Mouse (Mus musculus): Measurements from ENCODE around the gene Mtus2. TPM values are rescaled to one million over a fixed set of nuclear protein-coding genes. Genes with fewer than 3 reads are reported as not detected.

Mtus2 gene
- total RNA-seq, 2 experiments from 2014 or later, result 74.0 to 112 TPM

DNA sequence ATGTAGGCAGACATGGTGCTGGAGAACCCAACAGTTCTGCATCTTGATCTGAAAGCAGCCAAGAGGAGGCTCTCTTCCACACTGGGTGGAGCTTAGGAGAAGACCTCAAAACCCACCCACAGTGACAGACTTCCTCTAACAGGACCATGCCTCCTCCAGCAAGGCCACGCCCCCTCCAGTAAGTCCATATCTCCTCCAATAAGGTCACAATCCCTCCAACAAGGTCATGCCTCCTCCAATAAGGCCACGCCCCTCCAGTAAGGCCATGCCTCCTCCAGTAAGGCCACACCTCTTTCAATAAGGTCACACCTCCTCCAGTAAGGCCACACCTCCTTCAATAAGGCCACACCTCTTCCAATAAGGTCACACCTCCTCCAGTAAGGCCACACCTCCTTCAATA is 288.3 kb downstream of the Mtus2 start:
- DNase-seq, result no peak
- intact Hi-C loops (cut with DNase I), result no loop called here

DNA sequence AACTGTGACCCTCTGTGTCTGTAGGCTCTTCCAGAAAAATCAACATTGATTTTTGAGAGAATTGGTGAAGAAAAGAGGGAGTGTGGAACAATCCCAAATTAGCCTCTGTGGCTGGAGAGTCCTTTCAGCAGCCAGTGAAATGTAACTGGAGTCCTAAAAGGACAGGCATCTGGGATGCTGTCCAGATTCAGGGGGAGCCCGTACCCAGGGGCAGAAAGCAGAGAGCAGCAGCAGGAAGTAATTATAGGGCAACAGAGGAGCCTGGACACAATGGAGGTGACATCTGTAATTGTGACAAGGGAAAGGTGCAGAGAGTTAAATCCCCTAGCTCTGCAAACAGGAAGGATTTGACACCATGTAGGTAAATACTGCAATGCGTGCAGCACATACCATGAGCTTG is 291.1 kb downstream of the Mtus2 start:
- DNase-seq, result no peak
- intact Hi-C loops (cut with DNase I), result no loop called here

DNA sequence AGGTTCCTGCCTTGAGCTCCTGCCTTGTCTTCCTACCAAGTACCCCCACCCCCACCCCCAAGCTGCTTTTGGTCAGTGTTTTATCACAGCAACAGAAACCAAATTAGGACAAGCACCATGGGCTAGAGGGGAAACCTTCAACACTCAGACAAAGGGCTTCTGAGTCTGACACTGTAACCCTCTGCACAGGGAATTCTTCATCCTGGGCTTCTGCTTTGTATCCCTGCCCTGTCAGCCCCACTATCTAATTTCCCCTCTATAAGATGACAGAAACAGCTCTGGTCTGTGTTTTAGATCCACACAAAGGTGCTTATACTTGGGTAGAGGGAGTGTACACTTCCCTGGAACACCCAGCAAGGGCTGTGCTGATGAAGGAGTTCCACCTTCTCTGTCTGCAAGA is 294.7 kb downstream of the Mtus2 start:
- no peak for DNase-seq
- intact Hi-C loops (cut with DNase I), result no loop called here

GRCm38 (mm10) chr5:148262016-148262415 is 304.9 kb downstream of the Mtus2 start:
- intact Hi-C loops (cut with DNase I), result no loop called here
- DNase-seq, result no peak

GRCm38 (mm10) chr5:148264819-148265707 is 307.9 kb downstream of the Mtus2 start:
- intact Hi-C loops (cut with DNase I), result no loop called here
- no peak for DNase-seq

- intact Hi-C loops (cut with DNase I), result no loop called here
- no peak for DNase-seq
These were observed 309.7 kb downstream of the Mtus2 start for GRCm38 (mm10) chr5:148266841-148267240.

DNA sequence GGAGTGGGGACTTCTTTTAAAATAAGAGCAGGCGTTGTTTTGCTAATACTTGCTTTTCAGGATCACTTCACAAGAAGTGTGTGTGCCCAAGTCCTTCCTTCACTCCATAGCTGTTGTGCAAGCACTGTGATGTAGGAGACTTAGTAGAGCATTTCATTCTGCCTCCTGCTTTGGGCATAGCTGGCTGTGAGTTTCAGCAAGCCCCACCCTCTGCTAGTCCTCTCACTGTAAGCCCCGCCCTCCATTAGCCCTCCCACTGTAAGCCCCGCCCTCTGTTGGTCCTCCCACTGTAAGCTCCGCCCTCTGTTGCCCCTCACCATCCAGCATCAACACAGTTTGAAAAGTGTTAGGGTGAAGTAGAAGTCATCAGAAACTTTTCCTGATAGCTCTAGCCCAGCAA is 310.3 kb downstream of the Mtus2 start:
- no peak for DNase-seq
- intact Hi-C loops (cut with DNase I), result no loop called here

GRCm38 (mm10) chr5:148272065-148272464 is 314.9 kb downstream of the Mtus2 start:
- peak; percentile 30 to 42 for DNase-seq

GRCm38 (mm10) chr5:148272771-148273170 is 315.7 kb downstream of the Mtus2 start:
- DNase-seq, result no peak
- intact Hi-C loops (cut with DNase I), result no loop called here

More at GRCm38 (mm10) chr5:148272065-148272464, 314.9 kb downstream of the Mtus2 start:
- intact Hi-C loops (cut with DNase I), result no loop called here

GRCm38 (mm10) chr5:148278233-148278632 is 321.1 kb downstream of the Mtus2 start:
- intact Hi-C loops (cut with DNase I), result no loop called here
- no peak for DNase-seq

- DNase-seq, result no peak
- intact Hi-C loops (cut with DNase I), result no loop called here
These were observed 323.2 kb downstream of the Mtus2 start for GRCm38 (mm10) chr5:148280321-148280720.

DNA sequence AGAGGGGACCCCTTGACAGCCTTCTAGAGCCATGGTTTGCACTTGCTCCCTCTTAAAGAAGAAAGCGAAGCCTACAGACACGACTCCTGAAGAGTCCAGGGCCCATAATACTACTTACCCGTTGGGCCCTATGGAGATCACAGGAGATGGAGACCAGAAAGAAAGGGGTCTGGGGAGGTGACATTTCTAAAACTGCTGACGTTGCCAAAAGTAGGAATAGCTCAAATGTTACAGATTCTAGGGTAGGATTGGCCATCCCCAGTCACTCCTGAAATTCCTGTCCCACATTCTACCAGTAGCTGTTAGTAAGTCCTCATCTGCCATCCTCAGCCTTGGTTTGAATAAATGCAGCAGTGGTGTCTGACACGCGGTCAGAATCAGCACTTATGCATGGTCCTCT is 325.0 kb downstream of the Mtus2 start:
- intact Hi-C loops (cut with DNase I), result no loop called here
- no peak for DNase-seq

DNA sequence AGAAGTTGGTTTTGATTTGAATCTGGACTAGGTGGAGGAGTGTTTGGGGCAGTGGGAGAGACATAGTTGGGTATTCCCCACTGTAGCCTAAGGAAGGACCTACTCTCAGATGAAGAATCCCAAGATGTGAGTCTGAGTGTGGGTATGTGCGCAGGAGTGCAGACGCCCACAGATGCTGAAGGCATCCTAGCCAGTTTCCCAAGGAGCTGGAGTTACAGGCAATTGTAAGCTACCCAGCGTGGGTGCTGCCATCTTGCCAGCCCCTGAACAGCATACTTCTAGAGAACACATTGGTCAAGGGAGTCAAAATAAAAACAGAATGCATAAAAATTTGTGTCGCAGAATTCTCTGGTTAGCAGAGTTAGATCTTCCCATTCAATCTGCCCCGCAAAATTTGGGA is 325.5 kb downstream of the Mtus2 start:
- intact Hi-C loops (cut with DNase I), result no loop called here
- no peak for DNase-seq

DNA sequence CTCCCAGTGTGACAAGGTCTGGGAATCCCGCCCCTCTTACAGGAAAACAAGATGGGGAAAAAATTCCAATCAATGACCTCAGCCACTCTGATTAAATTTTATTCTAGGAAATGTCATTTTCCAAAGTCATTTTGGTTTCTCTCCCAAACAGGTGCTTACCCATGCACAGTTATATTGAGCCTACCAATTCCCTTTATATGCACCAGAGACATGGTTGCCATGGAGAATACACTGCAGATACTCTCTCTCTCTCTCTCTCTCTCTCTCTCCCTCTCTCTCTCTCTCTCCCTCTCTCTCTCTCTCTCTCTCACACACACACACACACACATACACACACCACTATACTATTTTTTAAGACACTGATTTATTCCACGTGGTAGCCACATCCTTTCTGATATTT is 326.1 kb downstream of the Mtus2 start:
- intact Hi-C loops (cut with DNase I), result no loop called here
- no peak for DNase-seq

GRCm38 (mm10) chr5:148283584-148283983 is 326.5 kb downstream of the Mtus2 start:
- DNase-seq, result no peak
- intact Hi-C loops (cut with DNase I), result no loop called here

GRCm38 (mm10) chr5:148287529-148287928 is 330.4 kb downstream of the Mtus2 start:
- intact Hi-C loops (cut with DNase I), result no loop called here
- DNase-seq, result no peak

GRCm38 (mm10) chr5:148288804-148289203 is 331.7 kb downstream of the Mtus2 start:
- intact Hi-C loops (cut with DNase I), result no loop called here

DNA sequence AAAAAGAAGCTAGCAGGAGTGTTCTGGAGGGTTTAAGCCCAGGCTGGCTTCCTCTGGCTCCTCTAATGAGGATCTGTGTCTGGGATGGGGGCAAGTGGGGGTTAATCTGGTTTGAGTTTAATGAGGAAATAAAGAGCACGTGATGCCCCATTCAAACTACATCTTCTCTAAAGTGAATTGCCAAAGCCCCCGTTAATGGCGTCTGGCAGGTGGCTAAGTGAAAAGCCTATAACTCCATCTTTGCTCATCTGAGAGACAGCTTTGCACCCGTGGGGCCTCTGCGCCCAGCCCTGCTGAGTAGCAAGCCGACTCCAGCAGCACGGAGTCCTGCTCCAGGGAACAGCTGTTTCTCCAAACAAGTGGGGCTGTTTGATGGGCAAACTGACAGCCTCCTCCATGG is 332.8 kb downstream of the Mtus2 start:
- DNase-seq, result no peak
- intact Hi-C loops (cut with DNase I), result no loop called here

More at GRCm38 (mm10) chr5:148288804-148289203, 331.7 kb downstream of the Mtus2 start:
- DNase-seq, result no peak

GRCm38 (mm10) chr5:148292862-148293261 is 335.7 kb downstream of the Mtus2 start:
- DNase-seq, result no peak
- intact Hi-C loops (cut with DNase I), result no loop called here

DNA sequence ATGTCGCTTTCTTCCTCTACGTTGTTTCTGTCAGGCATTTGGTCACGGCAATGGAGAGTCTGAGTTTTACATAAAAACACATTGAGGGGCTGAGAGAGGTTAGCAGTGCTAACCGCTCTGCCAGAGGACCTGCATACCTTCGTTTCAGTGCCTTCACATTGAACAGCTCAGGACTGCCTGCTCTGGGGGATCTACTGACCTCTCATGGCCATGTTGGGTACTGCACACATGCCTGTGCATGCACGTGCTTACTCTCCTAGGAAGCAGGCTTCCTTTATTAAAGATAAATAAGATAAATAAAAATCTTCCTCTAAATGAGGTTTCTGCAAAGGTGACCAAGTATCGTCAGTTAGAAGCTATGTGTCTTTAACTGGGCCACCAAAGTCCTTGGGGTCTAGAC is 336.2 kb downstream of the Mtus2 start:
- intact Hi-C loops (cut with DNase I), result no loop called here
- DNase-seq, result peak in 1 of 2 experiments; percentile 31

- intact Hi-C loops (cut with DNase I), result no loop called here
- DNase-seq, result no peak
These were observed 345.8 kb downstream of the Mtus2 start for GRCm38 (mm10) chr5:148302968-148303367.

- no peak for DNase-seq
These were observed 347.0 kb downstream of the Mtus2 start for GRCm38 (mm10) chr5:148304112-148304511.

More at GRCm38 (mm10) chr5:148304112-148304511, 347.0 kb downstream of the Mtus2 start:
- intact Hi-C loops (cut with DNase I), result no loop called here

Data from heart, postnatal 36 days (tissue).